9 mouse cellular contexts compared by ENCODE assay signal in the genomic region with DNA sequence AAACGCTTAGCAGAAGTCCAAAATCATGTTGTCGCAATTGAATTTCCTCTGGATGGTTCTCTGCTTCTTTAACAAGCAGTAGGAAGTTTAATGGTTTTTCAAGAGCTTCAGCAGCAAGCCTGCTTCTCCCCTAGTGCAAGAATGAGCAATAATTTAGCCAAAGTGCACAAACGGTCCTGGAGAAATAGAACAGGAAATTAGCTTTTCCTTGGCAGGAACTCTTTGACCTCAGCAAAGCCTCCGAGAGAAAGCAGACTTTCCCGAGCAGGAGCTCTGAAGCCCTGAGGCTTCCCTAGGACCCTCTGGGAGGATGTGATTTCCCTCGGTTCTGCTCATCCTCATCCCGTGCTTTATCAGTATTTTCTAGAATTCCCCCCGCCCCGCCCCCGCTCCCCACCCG. TPM values are rescaled to one million over a fixed set of nuclear protein-coding genes. Genes with fewer than 3 reads are reported as not detected.
A peak's percentile ranks its signal among the peaks of the same experiment; 100 is the strongest.
DNase-seq lines count a peak whose midpoint lies in the region; ATAC-seq lines count a peak whose summit lies in the region.
"Had no signal": no experiment of that assay in that cellular context is flagged by ENCODE, and none has a peak within 500 bp of the region (broad histone marks: within the 10 kb centered on the region; RNA-seq: fewer than 3 reads in every experiment).

No protein-coding gene starts in this region.

- 22% methylated on average over 11 of the region's 11 CpGs for WGBS in limb, embryonic 11.5 days

- intact Hi-C loops in heart, postnatal 25 days (cut with DNase I) = no loop called here

- H3K4me2 ChIP-seq in limb, embryonic 11.5 days (ENCODE audit: low read depth, severe bottlenecking) = peak overlapping the region; percentile 16; the same call in 1 of the 2 replicates

- H3K27ac ChIP-seq in limb, embryonic 11.5 days (replicated peaks; ENCODE audit: low read depth, low read length) = peak overlapping the region; percentile 70

- 0 out of 2 replicates have a peak, but pooled peaks have one; percentile 33 for ATAC-seq in limb, embryonic 11.5 days (ENCODE audit: insufficient number of reproducible peaks, low FRiP score, low TSS enrichment, low read depth)

- H3K36me3 ChIP-seq in limb, embryonic 11.5 days (ENCODE audit: control insufficient read depth, insufficient read depth, low read length) = no peaks in the 10 kb centered on the region
- H3K36me3 ChIP-seq: forebrain, embryonic 10.5 days had no signal

- H3K9me3 ChIP-seq in limb, embryonic 11.5 days (ENCODE audit: control insufficient read depth, low read length) = no peaks in the 10 kb centered on the region
- H3K9me3 ChIP-seq: forebrain, embryonic 10.5 days had no signal

- H3K4me1 ChIP-seq in limb, embryonic 11.5 days (ENCODE audit: control insufficient read depth, insufficient read depth, low read length) = peaks cover 38% of the 10 kb centered on the region

- H3K27me3 ChIP-seq in limb, embryonic 11.5 days (ENCODE audit: control insufficient read depth, insufficient read depth, low read length) = no peaks in the 10 kb centered on the region

- no peak overlapping the region for H3K4me3 ChIP-seq in limb, embryonic 11.5 days (ENCODE audit: low read depth, low read length)
- H3K4me3 ChIP-seq: forebrain, embryonic 10.5 days had no signal

- DNase-seq in heart, adult 18-20 months = peak; percentile 53 to 73
- no peak for DNase-seq in heart, postnatal 25 days (ENCODE audit: low spot score)
- DNase-seq in 416B (ENCODE audit: low read depth) = peak; percentile 38
- DNase-seq in heart, adult 8-10 months (ENCODE audit: low spot score) = peak; percentile 77
- DNase-seq in limb, embryonic 11.5 days (ENCODE audit: low spot score) = no peak
- no peak for DNase-seq in adrenal gland, adult 8-10 months
- DNase-seq in cerebellum, adult 11 months = no peak
- DNase-seq in cerebellum, adult 9-11 months = no peak

- no peak overlapping the region for H3K9ac ChIP-seq in limb, embryonic 11.5 days (ENCODE audit: low read length)

RNA-seq across cellular contexts. Expression of a gene that starts 13.3 kb away (rescaled TPM):
- total RNA-seq in heart, adult 18-20 months (2021) = 10 to 100 TPM; 22.8 to 24.3 TPM
- 10 to 100 TPM; 18.0 to 22.8 TPM for total RNA-seq in heart, postnatal 25 days (2021)
- 10 to 100 TPM; 19.0 to 28.2 (median 24.9) TPM for total RNA-seq in heart, adult 8-10 months (2022)
- 74.8 and 75.0 TPM in 2 replicates for polyA plus RNA-seq in limb, embryonic 11.5 days (2014; fragmentation: Nextera tagmentation; extraction: Ambion mirVana)
- total RNA-seq in adrenal gland, adult 8-10 months (2022) = 10 to 100 TPM; 49.0 to 62.4 (median 51.9) TPM

RNA-seq across cellular contexts. Expression of a gene that starts 49.7 kb away (rescaled TPM):
- total RNA-seq in heart, adult 18-20 months (2021) = 10 to 100 TPM; 13.9 to 14.8 TPM
- total RNA-seq in heart, postnatal 25 days (2021) = 10 to 100 TPM; 13.2 to 17.3 TPM
- total RNA-seq in heart, adult 8-10 months (2022) = 10 to 100 TPM; 10.1 to 11.6 (median 10.8) TPM
- 54.6 and 58.2 TPM in 2 replicates for polyA plus RNA-seq in limb, embryonic 11.5 days (2014; fragmentation: Nextera tagmentation; extraction: Ambion mirVana)
- 10 to 100 TPM; 19.4 to 31.3 (median 23.8) TPM for total RNA-seq in adrenal gland, adult 8-10 months (2022)

Comparison
In these comparisons a context has a peak if more than half of its experiments do, and no peak if none do; other contexts are left out.
1. DNase-seq: peak in heart, adult 18-20 months (2 of 2), 416B (single experiment) and heart, adult 8-10 months (single experiment); none in heart, postnatal 25 days (single experiment), limb, embryonic 11.5 days (single experiment), adrenal gland, adult 8-10 months (single experiment), cerebellum, adult 11 months (single experiment) and cerebellum, adult 9-11 months (single experiment).